Mouse (Mus musculus): Measurements from ENCODE around the gene Chchd3.

Chchd3 gene

DNA sequence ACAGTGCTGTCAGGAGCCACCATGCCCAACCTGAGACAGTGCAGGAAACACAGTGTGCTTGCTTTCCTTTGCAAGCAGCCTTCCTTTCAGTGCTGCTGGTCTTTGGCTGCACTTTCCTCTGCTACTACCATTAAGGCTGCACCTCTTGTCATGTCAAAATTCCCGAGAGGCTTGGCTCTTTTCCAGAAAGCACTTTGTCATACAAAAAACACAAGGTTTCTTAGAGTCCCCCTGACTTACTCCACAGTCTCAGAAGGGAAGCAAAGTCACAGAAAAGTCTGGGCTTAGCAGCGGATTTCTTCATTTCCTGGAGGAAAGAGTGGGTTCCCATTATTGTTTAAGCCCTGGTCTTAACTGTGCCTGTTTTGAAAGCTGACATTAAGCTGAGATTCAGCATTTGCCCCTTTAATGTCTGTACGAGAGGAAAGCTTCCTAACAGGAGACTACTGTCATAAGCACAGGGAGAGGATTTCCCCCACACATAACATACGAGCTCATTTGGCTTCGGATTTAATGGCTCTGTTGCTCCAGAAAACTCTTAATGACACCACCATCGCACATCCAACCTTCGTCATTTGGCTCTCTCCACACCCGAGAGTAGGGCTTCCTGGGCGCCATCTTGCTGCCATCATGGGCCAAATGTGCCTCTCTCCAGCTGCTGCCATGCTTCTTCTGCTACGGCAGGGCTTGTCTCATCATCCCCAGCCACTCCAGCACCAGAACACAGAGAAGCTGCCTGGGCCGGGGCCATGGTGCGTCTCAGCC is 236.0 kb downstream of the Chchd3 start:
- in situ Hi-C loops (cut with MboI; ENCODE audit: unreplicated experiment in 2 of 2), result no loop called here

DNA sequence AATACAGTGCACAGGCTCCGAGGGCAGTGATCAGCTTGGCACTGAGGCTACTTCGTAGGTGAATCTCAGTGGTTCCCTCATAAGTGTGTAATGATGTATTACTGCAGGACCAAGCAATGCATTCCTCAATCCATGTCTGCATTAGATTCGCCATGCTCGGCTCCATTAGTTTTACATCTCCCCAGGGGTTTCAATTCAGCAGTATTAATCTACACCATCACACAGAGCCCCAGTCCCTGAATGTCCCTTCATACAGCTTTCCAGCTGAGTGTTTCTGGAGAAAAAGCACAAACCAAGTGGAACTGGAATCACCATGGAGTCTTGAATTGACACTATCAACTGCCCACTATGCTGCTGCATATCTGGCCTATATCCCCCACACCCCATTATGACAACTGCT is 241.1 kb downstream of the Chchd3 start:
- in situ Hi-C loops (cut with MboI; ENCODE audit: unreplicated experiment in 2 of 2), result no loop called here

DNA sequence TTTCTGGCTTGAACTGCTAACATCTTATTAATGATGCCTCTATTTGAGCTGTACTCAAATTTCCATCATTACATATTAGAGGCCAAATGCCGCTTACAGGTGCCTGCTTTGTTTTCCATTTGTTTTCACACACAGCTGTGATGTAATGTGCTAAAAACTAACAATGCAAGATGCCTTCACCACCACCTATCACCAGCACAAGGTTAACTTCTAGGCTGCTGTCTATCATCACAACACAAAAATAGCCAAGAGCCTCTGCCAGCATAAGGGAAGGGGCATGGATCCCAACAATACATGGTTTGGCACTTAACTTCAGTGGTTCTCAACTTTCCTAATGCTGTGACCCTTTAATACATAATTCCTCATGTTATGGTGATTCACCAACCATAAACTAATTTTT is 251.3 kb downstream of the Chchd3 start:
- in situ Hi-C loops (cut with MboI; ENCODE audit: unreplicated experiment in 2 of 2), result no loop called here

DNA sequence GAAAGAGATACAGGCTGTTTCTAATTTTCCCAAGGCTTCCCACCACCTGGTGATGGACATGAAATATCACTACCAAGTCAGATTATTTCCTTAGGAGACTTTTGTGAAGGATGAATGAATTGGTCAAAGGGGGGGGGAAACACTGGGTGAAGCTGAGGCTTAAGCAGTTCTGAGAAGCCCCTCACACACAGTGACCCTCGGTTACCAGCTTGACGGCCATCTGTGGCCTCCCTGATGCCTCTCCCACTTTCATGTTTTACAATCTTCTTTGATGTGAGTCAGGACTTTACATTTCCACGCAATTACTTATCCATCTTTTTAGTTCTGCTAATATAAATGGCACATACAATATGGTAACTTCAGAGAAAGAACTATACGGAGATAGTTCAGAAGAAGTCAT is 252.3 kb downstream of the Chchd3 start:
- in situ Hi-C loops (cut with MboI; ENCODE audit: unreplicated experiment in 2 of 2), result no loop called here

DNA sequence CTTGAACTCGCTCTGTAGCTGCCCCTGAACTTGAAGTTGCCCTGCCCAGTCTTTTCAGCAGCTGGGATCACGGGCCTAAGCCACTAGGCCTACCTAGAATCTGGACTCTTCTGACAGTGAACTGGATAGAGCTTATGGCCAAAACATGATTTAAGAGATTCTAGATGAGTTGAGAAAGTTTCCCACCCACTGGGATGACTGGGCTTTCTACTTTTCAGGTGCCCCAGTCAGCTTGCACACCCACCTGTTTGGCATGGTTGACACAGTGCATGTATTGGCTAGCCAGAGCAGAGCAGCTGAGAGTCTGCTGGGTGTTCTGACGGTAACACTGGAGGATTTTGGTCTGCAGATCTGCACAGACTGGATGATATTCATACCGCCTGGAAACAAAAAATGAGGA is 256.4 kb downstream of the Chchd3 start:
- in situ Hi-C loops (cut with MboI; ENCODE audit: unreplicated experiment in 2 of 2), result no loop called here

DNA sequence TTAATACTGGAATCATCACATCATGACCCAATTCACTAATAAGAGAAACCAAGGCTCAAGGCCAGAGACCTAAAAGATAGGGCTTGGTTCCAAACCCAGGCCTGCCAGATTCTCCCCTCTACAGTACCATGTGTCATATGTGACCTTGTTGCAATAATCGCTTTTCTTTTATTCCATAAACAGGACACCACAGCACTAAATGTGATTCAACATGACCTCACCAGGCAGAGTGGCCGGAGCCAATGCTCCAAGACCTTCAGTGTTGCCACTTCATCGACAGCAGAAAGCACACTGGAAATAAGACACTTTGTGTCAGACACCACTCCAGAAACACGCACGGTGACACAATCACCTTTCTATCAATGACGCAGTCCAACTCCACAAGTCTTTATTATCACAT is 258.3 kb downstream of the Chchd3 start:
- in situ Hi-C loops (cut with MboI; ENCODE audit: unreplicated experiment in 2 of 2), result no loop called here

DNA sequence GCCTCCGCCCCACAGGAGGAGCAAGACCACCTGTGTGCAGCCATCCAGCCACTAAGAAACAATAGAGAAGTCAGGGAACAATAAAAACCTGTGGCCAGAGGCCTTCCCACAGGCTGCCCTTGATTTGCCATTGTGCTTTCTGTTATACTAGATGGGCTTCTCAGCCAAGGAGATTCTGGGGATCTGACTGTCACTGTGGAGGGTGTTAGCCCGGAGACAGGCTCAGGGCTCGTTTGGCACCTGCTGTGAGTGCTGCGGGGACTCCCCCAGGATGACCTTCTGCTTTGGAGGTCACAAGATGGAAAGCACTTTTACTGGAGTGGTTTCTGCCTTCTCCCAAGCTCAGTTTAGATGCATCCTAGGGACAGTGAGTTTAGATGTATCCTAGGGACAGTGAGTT is 262.5 kb downstream of the Chchd3 start:
- in situ Hi-C loops (cut with MboI; ENCODE audit: unreplicated experiment in 2 of 2), result no loop called here

DNA sequence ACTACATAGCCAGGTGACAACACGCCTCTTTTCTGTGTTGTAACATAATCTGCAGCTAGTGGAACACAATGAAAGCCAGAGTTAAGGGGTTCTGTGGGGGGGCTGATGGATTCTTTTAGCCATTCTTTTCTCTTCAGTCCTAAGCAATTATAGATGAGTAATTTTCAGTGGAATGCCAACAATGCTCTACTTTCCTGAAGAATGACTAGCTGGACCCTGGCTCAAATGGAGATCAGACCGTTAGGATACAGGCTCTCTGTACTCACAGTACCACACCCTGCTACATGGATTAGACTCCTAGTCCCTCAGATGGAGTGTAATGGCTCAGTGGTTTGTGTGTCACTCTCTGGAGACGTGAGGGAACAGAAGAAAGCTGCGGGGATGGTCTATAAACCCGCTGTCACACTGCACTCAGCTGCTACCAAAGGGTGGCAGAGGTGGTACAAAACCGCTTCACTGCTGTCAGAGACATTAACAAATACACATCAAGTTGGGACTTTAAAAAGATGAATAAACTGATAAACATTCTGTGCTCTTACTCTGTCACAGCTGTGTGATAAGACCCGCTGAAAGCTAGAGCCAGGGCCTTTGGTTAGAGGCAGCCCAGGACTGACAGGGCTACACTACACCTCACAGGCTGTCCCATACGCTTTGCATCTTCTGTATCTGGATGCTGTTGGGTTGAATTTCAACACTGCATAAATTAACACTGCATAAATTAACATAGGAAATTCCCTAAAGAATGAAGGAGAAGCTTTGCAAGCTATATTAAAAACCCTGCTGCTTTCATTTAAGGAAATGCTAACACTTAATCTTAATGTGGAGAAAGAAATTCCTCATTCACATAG is 264.2 kb downstream of the Chchd3 start:
- in situ Hi-C loops (cut with MboI; ENCODE audit: unreplicated experiment in 2 of 2), result no loop called here

DNA sequence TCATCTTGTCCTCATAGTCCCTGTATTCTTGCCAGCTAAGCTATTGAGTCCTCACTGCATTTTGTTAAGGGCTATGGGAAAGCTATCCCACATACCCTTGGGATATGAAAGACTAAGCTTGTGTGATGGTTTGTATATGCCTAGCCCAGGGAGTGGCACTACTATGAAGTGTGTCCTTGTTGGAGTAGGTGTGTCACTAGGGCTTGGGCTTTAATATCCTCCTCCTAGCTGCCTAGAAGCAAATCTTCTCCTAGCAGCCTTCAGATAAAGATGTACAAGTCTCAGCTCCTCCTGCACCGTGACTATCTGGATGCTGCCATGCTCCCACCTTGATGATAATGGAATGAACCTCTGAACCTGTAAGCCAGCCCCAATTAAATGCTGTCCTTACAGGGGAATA is 266.5 kb downstream of the Chchd3 start:
- in situ Hi-C loops (cut with MboI; ENCODE audit: unreplicated experiment in 2 of 2), result no loop called here

DNA sequence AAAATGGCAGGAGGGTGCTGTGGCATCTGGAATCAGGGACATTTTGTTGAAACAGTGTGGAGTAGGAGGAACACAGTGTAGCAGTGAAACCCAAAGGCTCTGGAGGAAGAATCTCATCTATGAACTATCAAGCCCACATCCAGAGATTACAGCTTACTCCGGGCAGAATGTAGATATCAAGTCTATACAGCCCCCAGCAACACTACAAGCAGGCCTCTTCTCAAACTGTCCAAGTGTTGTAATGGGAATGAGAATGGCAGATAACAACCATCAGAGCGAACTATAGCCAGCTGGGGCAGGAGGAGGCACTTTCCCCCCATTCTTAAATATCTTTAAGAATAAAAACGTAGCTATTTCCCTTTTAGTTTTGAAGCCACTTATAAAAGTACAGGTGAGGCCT is 266.9 kb downstream of the Chchd3 start:
- in situ Hi-C loops (cut with MboI; ENCODE audit: unreplicated experiment in 2 of 2), result no loop called here

DNA sequence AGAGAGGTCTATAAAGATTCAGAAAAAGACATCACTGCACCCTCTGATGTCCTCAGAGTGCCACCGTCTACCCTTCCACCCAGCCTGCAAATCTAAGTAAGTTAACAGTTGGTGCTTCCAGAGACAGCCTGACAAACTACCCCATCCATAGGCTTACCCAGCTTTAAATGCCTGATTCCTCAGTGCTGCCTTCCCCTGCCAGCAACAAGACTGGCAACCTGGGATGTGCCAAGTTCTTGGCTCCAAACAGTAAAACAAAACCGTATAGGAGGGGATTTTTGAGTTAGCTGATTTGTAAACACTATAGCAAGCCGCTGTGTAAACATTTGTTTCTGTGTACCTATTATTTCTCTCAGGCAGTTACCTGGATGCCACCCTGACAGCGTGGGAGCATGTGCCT is 269.6 kb downstream of the Chchd3 start:
- in situ Hi-C loops (cut with MboI; ENCODE audit: unreplicated experiment in 2 of 2), result no loop called here

DNA sequence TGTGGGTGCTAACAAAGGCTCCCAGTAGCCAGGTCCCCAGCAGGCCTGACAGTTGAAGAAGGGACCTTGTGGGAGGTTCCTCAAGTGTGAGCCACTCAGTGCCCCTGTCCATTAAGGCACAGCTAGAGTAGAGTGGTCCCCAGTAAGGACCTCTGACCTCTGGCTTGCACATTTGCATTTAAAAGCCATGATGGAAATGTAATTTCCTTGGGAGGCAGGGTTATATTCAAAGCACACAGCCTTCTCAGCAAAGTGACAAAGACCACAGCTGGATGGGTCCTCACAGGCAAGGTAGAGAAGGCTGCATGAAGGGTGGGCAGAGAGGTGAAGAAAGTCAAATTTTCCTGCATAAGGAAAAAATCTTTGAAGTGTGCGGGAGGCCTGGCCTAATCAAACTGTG is 272.7 kb downstream of the Chchd3 start:
- in situ Hi-C loops (cut with MboI; ENCODE audit: unreplicated experiment in 2 of 2), result no loop called here

DNA sequence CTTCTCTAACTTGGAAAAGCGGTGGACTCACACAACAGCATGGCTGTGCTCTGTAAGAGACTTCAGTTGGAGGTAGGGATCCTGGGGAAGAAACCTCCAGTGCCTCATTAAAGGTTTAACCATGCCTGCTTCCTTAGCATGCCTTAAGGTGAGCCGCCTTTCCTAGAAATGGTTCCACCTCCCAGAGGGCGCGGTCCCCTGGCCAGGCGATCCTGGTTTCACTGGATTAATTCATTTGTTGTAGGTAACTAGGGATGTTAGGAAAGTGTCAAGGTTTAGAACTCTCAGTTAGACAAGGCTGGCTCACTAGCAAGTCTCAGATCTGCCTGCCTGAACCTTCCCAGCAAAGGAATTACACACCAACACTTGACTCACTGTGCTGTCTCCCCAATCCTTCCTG is 273.9 kb downstream of the Chchd3 start:
- in situ Hi-C loops (cut with MboI; ENCODE audit: unreplicated experiment in 2 of 2), result no loop called here

DNA sequence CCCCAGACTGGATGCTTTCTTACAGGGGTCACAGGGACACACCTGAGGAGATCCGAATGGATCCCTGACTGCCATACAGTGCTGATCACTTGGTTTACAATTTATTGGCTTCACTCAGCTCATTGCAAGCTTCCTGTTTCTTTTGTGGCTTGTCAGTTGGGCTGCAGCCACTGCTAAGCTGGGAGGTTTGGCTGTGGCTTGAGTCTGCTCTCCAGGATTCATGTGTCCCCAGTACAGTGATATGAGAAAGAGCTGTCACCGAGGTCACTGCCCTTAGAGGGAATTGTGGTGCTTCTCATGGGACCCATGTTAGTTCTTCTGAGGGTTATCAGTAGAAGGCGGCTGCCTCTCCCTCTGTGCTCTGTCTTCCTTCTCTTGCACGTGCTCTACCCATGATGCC is 277.0 kb downstream of the Chchd3 start:
- in situ Hi-C loops (cut with MboI; ENCODE audit: unreplicated experiment in 2 of 2), result no loop called here

DNA sequence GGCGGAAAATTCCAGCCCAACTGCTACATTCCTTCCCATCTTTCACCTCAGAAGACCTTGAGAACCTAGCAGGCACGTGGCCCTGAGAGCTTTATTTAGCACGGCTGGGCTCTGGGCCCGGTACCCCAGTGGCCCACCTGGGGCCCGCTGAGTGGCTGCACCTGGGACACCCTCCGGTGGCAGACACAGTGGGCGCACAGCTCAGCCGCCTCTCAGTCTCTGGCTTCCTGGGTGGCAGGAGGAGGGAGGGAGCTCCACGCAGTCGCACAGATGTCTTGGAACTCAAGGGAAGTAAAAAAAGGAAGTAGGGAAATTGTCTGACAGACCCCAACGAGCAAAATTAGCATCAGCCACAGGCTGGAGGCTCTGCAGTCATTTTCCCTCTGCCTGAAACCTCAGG is 279.5 kb downstream of the Chchd3 start:
- in situ Hi-C loops (cut with MboI; ENCODE audit: unreplicated experiment in 2 of 2), result no loop called here

DNA sequence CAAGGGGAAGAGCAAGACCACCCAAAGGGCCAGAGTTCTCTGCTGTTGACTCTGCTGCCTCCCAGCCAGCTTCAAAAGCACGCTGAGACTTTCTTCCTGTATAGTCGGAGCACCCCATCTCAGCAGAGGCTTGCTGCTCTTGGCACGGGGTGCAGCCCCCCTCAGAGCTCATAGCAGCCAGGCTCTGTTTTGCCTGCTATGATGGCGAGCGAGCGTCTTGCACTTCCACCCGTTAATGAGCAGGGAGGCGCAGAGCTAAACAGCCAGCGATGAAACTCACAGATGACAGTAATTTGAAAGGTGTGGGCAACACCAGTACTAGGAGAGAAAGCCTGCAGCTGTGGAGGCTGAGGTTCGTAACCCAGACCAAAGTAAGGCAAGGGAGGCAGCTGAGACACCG is 283.7 kb downstream of the Chchd3 start:
- in situ Hi-C loops (cut with MboI; ENCODE audit: unreplicated experiment in 2 of 2), result no loop called here

DNA sequence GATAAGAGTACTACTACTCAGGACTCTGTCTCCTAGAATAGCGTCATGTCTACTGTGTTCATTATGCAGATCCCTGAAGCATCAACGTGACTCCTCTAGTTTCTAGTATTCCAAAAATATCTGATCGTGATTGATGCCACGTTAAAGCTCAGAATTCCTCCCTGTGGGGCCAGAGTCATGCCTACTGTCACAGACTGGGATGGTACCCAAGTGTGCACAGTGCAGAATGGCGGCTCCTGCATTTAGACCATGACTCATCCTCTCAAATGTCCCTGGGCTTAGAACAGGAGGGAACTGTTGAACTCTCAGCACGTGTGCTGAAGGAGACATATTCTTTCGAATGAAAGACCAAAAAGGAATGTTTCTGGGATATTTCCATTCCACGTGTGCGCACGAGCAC is 305.5 kb downstream of the Chchd3 start:
- in situ Hi-C loops (cut with MboI; ENCODE audit: unreplicated experiment in 2 of 2), result loop anchor here in 1 of 2 experiments (25.0 kb wide), 1 partner anchor 1092 kb away; no protein-coding TSS in a partner anchor

DNA sequence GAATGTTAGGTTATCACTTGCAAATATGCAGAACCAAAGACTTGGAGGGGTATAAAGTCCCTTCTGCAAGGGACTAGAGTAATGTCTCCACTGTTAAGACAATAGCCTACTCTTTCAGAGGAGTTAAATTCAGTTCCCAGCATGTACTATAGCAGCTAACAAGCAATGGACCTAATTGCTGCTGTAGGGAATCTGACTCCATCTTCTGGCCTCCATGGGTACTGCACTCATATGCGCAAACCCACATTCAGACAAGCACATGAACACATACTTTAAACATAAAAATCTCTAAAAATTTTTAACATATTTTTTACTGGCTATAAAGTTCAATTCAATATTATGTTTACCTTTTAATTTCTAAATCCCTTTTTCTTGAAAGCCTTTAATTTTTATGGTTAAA is 310.2 kb downstream of the Chchd3 start:
- in situ Hi-C loops (cut with MboI; ENCODE audit: unreplicated experiment in 2 of 2), result loop anchor here in 1 of 2 experiments (25.0 kb wide), 1 partner anchor 1088 kb away; no protein-coding TSS in a partner anchor

DNA sequence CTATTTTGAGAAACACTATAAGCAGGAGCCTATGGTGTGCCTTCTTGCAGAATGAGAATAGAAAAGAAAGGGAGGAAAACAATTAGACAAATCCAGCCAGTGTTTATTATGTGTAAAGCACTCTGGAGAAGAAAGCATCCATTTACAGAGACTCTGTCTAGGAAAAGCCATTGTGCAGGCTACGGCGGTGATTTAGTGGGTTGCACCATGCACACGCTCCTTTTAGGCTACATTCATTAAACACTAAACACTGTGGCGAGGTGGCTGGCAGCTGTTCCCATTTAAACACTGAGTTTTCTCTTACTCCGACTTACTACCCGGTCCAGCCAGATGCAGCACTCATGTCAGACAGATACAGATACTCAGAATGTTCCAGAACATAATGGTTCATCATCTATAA is 311.3 kb downstream of the Chchd3 start:
- in situ Hi-C loops (cut with MboI; ENCODE audit: unreplicated experiment in 2 of 2), result no loop called here

DNA sequence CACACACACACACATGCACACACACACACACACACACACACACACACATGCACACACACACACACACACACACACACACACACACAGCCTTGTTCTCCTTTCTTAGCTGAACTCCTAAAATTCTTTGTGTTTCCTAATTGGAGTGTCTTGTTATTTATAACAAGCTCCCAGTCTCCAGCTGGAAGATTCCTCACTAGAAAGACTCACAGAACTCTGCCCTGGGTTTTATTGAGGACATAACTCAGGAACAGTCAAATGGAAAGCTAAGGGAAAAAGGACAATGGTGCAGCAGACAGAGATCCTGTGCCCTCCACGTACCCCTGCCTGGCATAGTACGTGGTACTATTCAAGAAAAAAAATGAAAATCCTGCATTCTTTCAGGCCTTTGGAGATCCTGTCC is 312.7 kb downstream of the Chchd3 start:
- in situ Hi-C loops (cut with MboI; ENCODE audit: unreplicated experiment in 2 of 2), result no loop called here

Data from v-Abl transformed pro-B cells (cell line).